Mouse (Mus musculus): ENCODE results near the gene Gm16503. TPM values are rescaled to one million over a fixed set of nuclear protein-coding genes. Genes with fewer than 3 reads are reported as not detected.

The Gm16503 gene
- total RNA-seq, 1 experiment from 2014 or later: 0.12 TPM

- no peak for ATAC-seq (ENCODE audit: extremely low read depth, insufficient number of reproducible peaks, low FRiP score, poor library complexity, severe bottlenecking)
Observed at GRCm38 (mm10) chr4:147586511-147587473, 46.8 kb downstream of the Gm16503 start.

Other genes starting within 250 kb of the Gm16503 start
- gene Zfp988, start 234.5 kb upstream of the Gm16503 start, total RNA-seq (2017): not detected in 2 replicates
- not detected in 2 replicates for gene Zfp978, start 178.9 kb upstream of the Gm16503 start, total RNA-seq (2017)
- gene Zfp982, start 47.8 kb upstream of the Gm16503 start, total RNA-seq (2017): not detected in 2 replicates
- not detected in 2 replicates for gene Zfp985, start 13.1 kb downstream of the Gm16503 start, total RNA-seq (2017)
- not detected in 2 replicates for gene Zfp979, start 102.3 kb downstream of the Gm16503 start, total RNA-seq (2017)
- gene Zfp534, start 162.3 kb downstream of the Gm16503 start, total RNA-seq (2017): 0.25 TPM in 1 of 2 replicates, not detected in the other

Measured in neutrophil, adult 5-6 weeks (primary cell).